Mouse (Mus musculus) cortical plate, adult 2 months (tissue): ENCODE results near the gene Thap8.

Experiments used
- CTCF ChIP-seq: fragments of 200-500 bp; IDR thresholded peaks from 2 replicates; pipeline ENCODE4 v1.5.1; 2011; ENCODE audit warnings: mild to moderate bottlenecking, control low read depth, low read length; ENCODE audit not compliant: insufficient read depth; ENCODE audit errors: extremely low read depth
- POLR2A ChIP-seq: fragments of 200-500 bp; IDR thresholded peaks from 2 replicates; pipeline ENCODE4 v1.6.1; 2011; ENCODE audit warnings: mild to moderate bottlenecking, low read length, control low read depth; ENCODE audit not compliant: insufficient read depth; ENCODE audit errors: extremely low read depth

GRCm38 (mm10) chr7:30235091-30235490 lies 44.8 kb upstream of the Thap8 start:
- TF ChIP-seq POLR2A, result no peak
- no peak for TF ChIP-seq CTCF
